Mouse (Mus musculus): ENCODE data around the gene H60b.
"Not testable (repeated sequence)": the region's sequence is repeated elsewhere in the genome, so short reads cannot be mapped to it uniquely, and the experiment has no call there.

H60b gene

GRCm38 (mm10) chr10:22165328-22166003, 7.1 kb downstream of the H60b start:
- ATAC-seq (ENCODE audit: low TSS enrichment): not testable (repeated sequence)

DNA sequence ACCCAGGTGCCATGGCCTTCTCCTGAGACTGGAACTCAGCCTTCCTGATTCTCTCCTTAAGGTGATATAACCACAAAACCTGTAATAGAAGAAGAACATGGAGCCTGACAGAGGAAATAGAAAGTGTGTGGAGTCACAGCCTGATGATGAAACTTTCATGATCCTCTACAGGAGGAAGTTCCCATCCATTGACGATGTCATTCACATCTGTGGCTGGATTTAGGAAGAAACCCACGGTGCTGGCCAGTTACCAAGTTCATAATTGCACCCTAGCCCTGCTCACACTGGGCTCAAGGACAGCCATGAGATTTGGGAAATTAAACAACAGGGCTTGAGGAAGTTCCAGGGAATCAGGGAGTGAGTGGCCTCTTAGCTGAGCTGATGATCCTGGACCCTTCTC, 7.6 kb downstream of the H60b start:
- not testable (repeated sequence) for ATAC-seq (ENCODE audit: low TSS enrichment)

DNA sequence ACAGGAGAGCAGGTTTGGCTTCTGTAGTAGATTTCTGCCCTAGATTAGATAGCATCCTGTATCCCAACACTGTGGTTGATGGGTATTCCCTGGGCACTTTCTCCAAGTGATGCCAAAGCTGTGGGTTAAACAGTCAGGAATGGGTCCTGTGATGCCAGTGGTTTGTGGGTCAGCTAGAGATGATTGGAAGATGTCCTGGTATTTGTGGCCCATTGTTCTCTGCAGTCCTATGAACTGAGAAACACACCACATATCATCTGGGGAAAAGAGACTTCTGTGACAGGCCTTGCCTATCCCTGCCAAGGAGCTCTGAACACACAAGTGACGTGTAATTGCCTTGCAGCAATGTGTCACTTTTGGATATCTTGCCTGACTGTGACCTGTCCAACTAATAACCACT, 8.7 kb downstream of the H60b start:
- not testable (repeated sequence) for ATAC-seq (ENCODE audit: low TSS enrichment)

- ATAC-seq (ENCODE audit: low TSS enrichment): peak; percentile 88
Observed at GRCm38 (mm10) chr10:22169116-22169515, 10.7 kb downstream of the H60b start.

- ATAC-seq (ENCODE audit: low TSS enrichment): 0 out of 2 replicates have a peak, but pooled peaks have one; percentile 23
Observed at GRCm38 (mm10) chr10:22172431-22173334, 14.3 kb downstream of the H60b start.

- ATAC-seq (ENCODE audit: low TSS enrichment): not testable (repeated sequence)
Observed at GRCm38 (mm10) chr10:22173335-22174189, 15.2 kb downstream of the H60b start.

DNA sequence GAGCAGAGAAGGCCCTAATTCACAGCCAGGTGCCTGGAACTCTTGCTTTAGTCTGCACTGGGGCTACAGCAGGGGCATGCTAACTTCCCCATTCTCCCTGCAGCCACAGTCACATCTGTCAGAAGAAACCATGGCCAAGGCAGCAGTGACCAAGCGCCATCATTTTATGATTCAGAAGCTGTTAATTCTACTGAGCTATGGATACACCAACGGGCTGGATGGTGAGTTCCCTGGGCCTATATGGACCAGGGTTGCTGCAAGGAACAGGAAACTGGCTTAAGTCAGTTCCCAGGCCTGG, 15.8 kb downstream of the H60b start:
- ATAC-seq (ENCODE audit: low TSS enrichment): not testable (repeated sequence)

- ATAC-seq (ENCODE audit: low TSS enrichment): not testable (repeated sequence)
Observed at GRCm38 (mm10) chr10:22176515-22176914, 18.1 kb downstream of the H60b start.

GRCm38 (mm10) chr10:22191035-22191434, 32.6 kb downstream of the H60b start:
- not testable (repeated sequence) for ATAC-seq (ENCODE audit: low TSS enrichment)

DNA sequence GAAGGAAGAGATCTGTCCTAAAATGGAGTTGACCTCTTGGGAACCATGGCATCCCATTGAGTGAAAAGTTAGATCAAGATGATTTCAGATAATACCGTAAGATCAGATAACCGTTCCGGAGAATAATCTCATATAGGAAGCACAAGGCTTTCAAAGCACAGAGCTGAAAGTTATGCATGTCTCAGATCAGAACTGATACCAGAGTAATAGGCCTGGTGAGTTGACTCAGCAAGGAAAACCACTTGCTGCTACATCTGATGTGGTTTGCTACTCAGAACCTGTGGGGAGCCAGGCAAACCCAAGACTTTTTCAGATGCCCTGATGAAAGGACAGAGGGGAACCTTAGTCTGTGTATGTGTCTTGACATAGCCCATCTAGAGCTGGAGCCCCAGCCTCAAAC, 43.0 kb downstream of the H60b start:
- not testable (repeated sequence) for ATAC-seq (ENCODE audit: low TSS enrichment)

DNA sequence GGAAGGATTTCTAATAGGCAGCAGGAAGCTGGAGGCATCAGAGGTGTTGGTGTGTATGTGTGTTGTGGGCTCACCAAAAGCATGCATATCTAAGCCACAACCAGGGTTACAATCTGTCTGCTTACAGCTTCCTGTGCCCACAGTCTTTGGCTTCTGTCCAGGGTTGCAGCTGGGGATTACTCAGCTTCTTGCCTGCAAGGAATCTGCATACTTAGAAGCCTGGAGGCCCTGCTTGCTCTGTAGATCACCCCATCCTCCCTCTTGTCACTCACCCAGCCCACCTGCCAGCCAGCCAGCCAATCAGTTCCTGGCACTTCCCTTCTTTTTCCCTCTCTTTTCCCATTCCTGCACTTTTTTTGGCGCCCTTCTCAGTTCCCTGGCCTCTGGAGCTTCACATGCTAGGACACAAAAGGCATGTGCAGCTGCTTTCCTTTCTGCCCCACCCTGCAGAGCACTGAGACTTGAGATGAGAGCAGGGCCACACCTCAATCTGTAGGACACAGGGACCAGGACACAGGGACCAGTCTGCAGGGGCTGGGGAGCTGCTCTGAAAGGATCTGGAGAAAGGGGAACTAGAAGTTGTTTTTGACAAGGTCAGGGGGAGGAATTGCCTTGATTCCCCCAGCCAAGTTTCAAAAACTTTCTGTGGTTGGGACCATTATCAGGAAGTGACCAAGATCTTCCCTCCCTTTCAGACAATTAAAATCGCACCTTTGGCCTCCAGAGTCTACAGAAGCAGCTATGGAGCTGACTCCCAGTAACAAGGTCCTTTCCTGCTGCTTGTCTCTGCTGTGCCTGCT, 44.6 kb downstream of the H60b start:
- peak; percentile 99 for ATAC-seq (ENCODE audit: low TSS enrichment)

- not testable (repeated sequence) for ATAC-seq (ENCODE audit: low TSS enrichment)
Observed at GRCm38 (mm10) chr10:22206443-22206842, 48.1 kb downstream of the H60b start.

DNA sequence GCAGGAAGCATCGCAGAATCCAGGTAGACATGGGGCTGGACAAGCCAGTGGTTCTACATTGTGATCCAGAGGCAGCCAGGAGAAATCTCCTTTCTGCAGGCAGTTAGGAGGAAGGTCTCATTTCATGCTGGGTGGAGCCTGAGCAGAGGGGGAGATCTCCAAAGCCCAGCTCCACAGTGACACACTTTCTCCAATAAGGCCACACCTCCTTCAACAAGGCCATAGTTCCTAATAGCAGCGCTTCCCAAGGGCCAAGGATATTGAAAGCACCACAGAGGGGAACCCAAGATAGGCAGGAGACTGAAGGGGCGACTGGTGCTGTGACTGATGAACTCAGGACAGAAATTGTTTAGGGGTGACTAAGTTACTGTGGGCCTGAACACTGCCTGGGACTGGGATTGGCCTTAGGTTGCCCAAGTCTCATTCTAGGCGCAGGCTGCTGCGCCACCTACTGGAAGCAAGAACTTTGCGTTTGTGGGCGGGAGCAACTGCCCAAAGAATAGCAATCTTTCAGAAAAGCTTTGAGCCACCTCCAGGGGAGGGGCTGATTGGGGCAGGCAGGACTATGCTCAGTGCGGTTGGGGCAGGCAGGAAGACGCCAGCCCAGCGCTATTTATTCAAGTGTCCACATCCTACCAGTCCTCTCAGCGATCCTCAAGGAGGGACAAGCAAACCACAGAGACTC, 53.8 kb downstream of the H60b start:
- ATAC-seq (ENCODE audit: low TSS enrichment): peak; percentile 85

DNA sequence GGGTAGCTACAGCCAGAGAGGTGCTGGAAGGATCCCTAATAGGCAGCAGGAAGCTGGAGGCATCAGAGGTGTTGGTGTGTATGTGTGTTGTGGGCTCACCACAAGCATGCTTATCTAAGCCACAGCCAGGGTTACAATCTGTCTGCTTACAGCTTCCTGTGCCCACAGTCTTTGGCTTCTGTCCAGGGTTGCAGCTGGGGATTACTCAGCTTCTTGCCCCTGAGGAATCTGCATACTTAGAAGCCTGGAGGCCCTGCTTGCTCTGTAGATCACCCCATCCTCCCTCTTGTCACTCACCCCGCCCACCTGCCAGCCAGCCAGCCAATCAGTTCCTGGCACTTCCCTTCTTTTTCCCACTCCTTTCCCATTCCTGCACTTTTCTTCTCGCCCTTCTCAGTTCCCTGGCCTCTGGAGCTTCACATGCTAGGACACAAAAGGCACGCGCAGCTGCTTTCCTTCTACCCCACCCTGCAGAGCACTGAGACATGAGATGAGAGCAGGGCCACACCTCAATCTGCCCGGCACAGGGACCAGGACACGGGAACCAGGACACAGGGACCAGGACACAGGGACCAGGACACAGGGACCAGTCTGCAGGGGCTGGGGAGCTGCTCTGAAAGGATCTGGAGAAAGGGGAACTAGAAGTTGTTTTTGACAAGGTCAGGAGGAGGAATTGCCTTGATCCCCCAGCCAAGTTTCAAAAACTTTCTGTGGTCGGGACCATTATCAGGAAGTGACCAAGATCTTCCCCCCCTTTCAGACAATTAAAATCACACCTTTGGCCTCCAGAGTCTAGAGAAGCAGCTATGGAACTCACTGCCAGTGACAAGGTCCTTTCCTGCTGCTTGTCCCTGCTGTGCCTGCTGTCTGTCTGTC, 65.3 kb downstream of the H60b start:
- peak; percentile 97 for ATAC-seq (ENCODE audit: low TSS enrichment)

GRCm38 (mm10) chr10:22265060-22265459, 106.7 kb downstream of the H60b start:
- no peak for ATAC-seq (ENCODE audit: low TSS enrichment)

DNA sequence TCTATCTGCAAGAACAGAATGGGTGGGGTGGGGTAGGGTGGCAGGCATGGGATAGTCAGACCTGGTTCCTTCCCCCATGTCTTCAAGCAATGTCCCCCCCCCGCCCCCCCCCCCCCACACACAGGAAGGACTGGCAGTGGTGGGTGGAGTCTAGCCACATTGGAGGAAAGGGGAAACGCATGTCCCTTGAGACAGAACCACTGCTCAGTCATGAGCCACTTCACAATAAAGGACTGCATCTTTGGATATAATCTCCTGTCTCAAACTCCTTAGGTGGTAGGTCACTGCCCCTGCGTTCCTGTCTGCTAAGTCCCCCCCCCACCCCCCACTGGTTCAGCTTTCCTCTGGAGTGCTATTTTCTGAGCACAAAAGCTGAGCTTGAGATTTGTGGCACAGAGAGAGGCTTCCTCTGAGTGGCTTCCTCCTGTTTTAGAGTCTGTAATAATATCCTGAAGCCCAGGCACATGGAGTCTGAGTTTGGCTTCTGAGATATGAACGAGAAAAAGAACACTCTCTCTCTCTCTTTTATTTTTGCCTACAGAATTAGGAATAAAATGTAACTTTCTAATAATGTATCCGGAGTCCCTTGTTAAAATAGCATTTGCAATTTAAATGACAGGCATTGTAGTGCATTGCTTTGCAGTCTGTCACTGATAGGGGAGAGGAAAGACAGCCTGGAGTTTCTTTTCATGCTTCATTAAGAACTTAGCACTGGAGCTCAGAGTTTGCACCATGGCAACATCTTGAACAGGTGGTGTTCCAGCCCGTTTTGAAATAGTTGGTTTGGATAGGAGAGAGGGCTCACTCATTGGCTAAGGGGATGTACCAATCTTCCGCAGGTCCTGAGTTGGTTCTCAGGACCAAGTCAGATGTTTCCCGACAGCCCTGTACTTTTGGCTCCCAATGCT, 112.7 kb downstream of the H60b start:
- not testable (repeated sequence) for ATAC-seq (ENCODE audit: low TSS enrichment)

DNA sequence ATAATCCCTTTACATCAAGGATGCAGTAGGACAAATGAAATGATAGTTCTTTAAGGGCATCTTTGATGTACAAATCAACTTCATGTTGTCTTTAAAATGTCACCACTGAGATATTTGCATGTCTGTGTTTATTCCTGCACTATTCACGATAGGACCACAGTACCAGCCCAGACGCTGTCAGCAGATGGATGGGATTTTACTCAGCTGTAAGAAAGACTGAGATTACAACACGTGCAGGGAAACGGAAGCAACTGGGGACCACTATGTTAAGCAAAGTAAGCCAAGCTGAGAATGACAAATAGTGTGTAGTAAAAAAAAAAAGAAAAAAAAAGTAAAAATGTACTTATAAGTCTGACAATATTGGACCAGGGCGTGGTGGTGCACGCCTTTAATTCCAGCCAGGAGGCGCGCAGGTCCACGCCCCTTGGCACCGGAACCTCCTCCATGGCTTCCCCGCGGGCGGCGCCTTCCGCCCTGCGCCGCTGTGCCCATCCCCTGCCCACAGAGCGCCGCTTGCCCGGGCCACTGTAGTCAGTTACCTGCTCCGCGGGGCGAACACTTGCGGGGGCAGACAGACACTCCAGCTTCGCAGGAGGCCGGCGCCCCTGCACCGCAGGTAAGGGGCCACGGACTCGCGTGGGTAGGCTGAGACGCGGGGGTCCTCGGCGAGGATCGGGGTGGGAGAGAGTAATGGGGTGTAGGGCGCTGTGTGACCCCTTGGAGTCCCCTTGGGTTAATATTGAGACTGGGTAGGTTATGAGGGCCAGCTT, 114.7 kb downstream of the H60b start:
- ATAC-seq (ENCODE audit: low TSS enrichment): not testable (repeated sequence)
